Mouse (Mus musculus) lung, embryonic 16.5 days (tissue): ENCODE measurements around the gene Lmntd1. TPM values are rescaled to one million over a fixed set of nuclear protein-coding genes. Genes with fewer than 3 reads are reported as not detected.

ENCODE experiments used
- ATAC-seq: fragments of 200-750 bp; cut with Nextera tagmentation; 2 replicates; pipeline ENCODE4 v1.8.0; 2017; ENCODE audit warnings: low read depth, mild to moderate bottlenecking, moderate library complexity
- H3K27ac ChIP-seq: fragments of 300-500 bp; sonication (generic); 2 replicates; pipeline ENCODE4 v1.5.1; 2014; ENCODE audit warnings: mild to moderate bottlenecking, control low read depth, low read length
- H3K27me3 ChIP-seq: fragments of 300-500 bp; sonication (generic); 2 replicates; pipeline ENCODE4 v1.6.1; 2014; ENCODE audit warnings: low read depth, low read length, mixed read lengths; ENCODE audit not compliant: control insufficient read depth, insufficient read depth
- H3K36me3 ChIP-seq: fragments of 300-500 bp; sonication (generic); 2 replicates; pipeline ENCODE4 v1.6.1; 2014; ENCODE audit warnings: low read length; ENCODE audit not compliant: control insufficient read depth, insufficient read depth
- H3K4me1 ChIP-seq: fragments of 300-500 bp; sonication (generic); replicated peaks from 2 replicates; pipeline ENCODE4 v1.6.1; 2014; ENCODE audit warnings: low read length, mixed read lengths; ENCODE audit not compliant: control insufficient read depth, insufficient read depth
- H3K4me2 ChIP-seq: fragments of 300-500 bp; sonication (generic); 2 replicates; pipeline ENCODE4 v1.6.1; 2014; ENCODE audit warnings: low read depth, low read length, control low read depth
- H3K4me3 ChIP-seq: fragments of 300-500 bp; sonication (generic); 2 replicates; pipeline ENCODE4 v1.5.1; 2014; ENCODE audit warnings: mild to moderate bottlenecking, low read length, control low read depth
- H3K9ac ChIP-seq: fragments of 300-500 bp; sonication (generic); 2 replicates; pipeline ENCODE4 v1.6.1; 2014; ENCODE audit warnings: low read length, control low read depth
- H3K9me3 ChIP-seq: fragments of 300-500 bp; sonication (generic); 2 replicates; pipeline ENCODE4 v1.6.1; 2016; ENCODE audit warnings: low read length; ENCODE audit not compliant: control insufficient read depth
- WGBS: fragments of 180-500 bp; shearing (Covaris S2); extraction: QIAGEN DNeasy Blood & Tissue Kit; methylation state at CpG from one replicate; pipeline ENCODE4 v1.1.7; 2014; 5-methylcytosine and 5-hydroxymethylcytosine counted together
- polyA plus RNA-seq: library from polyadenylated mRNA; unstranded; fragments of >200 nt; fragmentation: Nextera tagmentation; extraction: Ambion mirVana; gene quantifications from 2 replicates; pipeline ENCODE4 v1.2.1, GENCODE M21; 2015

Lmntd1 gene
- polyA plus RNA-seq, 1 experiment from 2014 or later = 1.3 TPM

GRCm38 (mm10) chr6:145592531-145592998 lies 21.6 kb downstream of the Lmntd1 start:
- no peaks in the 10 kb centered on the region for H3K36me3 ChIP-seq
- no peak overlapping the region; the same call in 1 of the 2 replicates for H3K9ac ChIP-seq
- H3K4me1 ChIP-seq = peaks cover 33% of the 10 kb centered on the region
- H3K9me3 ChIP-seq = no peaks in the 10 kb centered on the region
- H3K4me2 ChIP-seq = no peak overlapping the region
- no peaks in the 10 kb centered on the region for H3K27me3 ChIP-seq
- H3K4me3 ChIP-seq = no peak overlapping the region
- H3K27ac ChIP-seq = peak overlapping the region; percentile 68
- WGBS = 43% methylated on average over 8 of the region's 8 CpGs
- peak; percentile 72 for ATAC-seq

GRCm38 (mm10) chr6:145592036-145592435 lies 22.1 kb downstream of the Lmntd1 start:
- Histone ChIP-seq H3K4me2 (no peak overlapping the region), H3K9ac (peak overlapping the region; percentile 23; the same call in 1 of the 2 replicates), H3K27me3 (no peaks in the 10 kb centered on the region), H3K27ac (peak overlapping the region; percentile 68), H3K4me1 (peaks cover 33% of the 10 kb centered on the region), H3K9me3 (no peaks in the 10 kb centered on the region), H3K36me3 (no peaks in the 10 kb centered on the region), H3K4me3 (no peak overlapping the region)
- ATAC-seq = no peak; the same call in 1 of the 2 replicates
- WGBS = 64% methylated on average over 6 of the region's 6 CpGs

GRCm38 (mm10) chr6:145591578-145591977 lies 22.5 kb downstream of the Lmntd1 start:
- Histone ChIP-seq H3K4me2 (no peak overlapping the region), H3K9me3 (no peaks in the 10 kb centered on the region), H3K36me3 (no peaks in the 10 kb centered on the region), H3K9ac (no peak overlapping the region), H3K4me1 (peaks cover 33% of the 10 kb centered on the region), H3K27me3 (no peaks in the 10 kb centered on the region), H3K27ac (no peak overlapping the region; the same call in 1 of the 2 replicates), H3K4me3 (no peak overlapping the region)
- 80% methylated on average over 1 of the region's 1 CpGs for WGBS
- ATAC-seq = no peak

GRCm38 (mm10) chr6:145590501-145591293 lies 23.4 kb downstream of the Lmntd1 start:
- Histone ChIP-seq H3K27me3 (no peaks in the 10 kb centered on the region), H3K4me2 (no peak overlapping the region), H3K9ac (no peak overlapping the region), H3K9me3 (no peaks in the 10 kb centered on the region), H3K27ac (no peak overlapping the region), H3K4me3 (no peak overlapping the region), H3K36me3 (no peaks in the 10 kb centered on the region), H3K4me1 (peaks cover 29% of the 10 kb centered on the region)
- ATAC-seq = no peak
- 55% methylated on average over 11 of the region's 11 CpGs for WGBS

- Histone ChIP-seq H3K4me3 (no peak overlapping the region), H3K4me1 (no peaks in the 10 kb centered on the region; the same call in 1 of the 2 replicates), H3K27ac (no peak overlapping the region), H3K9ac (no peak overlapping the region), H3K4me2 (no peak overlapping the region), H3K36me3 (no peaks in the 10 kb centered on the region), H3K27me3 (no peaks in the 10 kb centered on the region), H3K9me3 (no peaks in the 10 kb centered on the region)
- ATAC-seq = no peak
- 69% methylated on average over 21 of the region's 21 CpGs for WGBS
Measured at GRCm38 (mm10) chr6:145585052-145585973, 28.8 kb downstream of the Lmntd1 start.

GRCm38 (mm10) chr6:145581366-145582170 lies 32.6 kb downstream of the Lmntd1 start:
- H3K4me3 ChIP-seq = no peak overlapping the region
- no peaks in the 10 kb centered on the region for H3K27me3 ChIP-seq
- H3K4me2 ChIP-seq = no peak overlapping the region
- H3K4me1 ChIP-seq = peaks cover 16% of the 10 kb centered on the region
- H3K9ac ChIP-seq = no peak overlapping the region
- H3K36me3 ChIP-seq = no peaks in the 10 kb centered on the region
- no peak overlapping the region for H3K27ac ChIP-seq
- no peak for ATAC-seq
- 50% methylated on average over 10 of the region's 10 CpGs for WGBS
- no peaks in the 10 kb centered on the region for H3K9me3 ChIP-seq

- Histone ChIP-seq H3K4me2 (no peak overlapping the region), H3K9ac (no peak overlapping the region), H3K4me1 (peaks cover 16% of the 10 kb centered on the region), H3K36me3 (no peaks in the 10 kb centered on the region), H3K27ac (no peak overlapping the region), H3K4me3 (no peak overlapping the region), H3K9me3 (no peaks in the 10 kb centered on the region), H3K27me3 (no peaks in the 10 kb centered on the region)
- ATAC-seq = no peak
- WGBS = 77% methylated on average over 3 of the region's 3 CpGs
Measured at GRCm38 (mm10) chr6:145579761-145580160, 34.4 kb downstream of the Lmntd1 start.

GRCm38 (mm10) chr6:145578457-145579185 lies 35.5 kb downstream of the Lmntd1 start:
- peak; percentile 81 for ATAC-seq
- peak overlapping the region; percentile 38; the same call in 1 of the 2 replicates for H3K27ac ChIP-seq
- peak overlapping the region; percentile 29; the same call in 1 of the 2 replicates for H3K4me2 ChIP-seq

More at GRCm38 (mm10) chr6:145578457-145579185, 35.5 kb downstream of the Lmntd1 start:
- Histone ChIP-seq H3K9me3 (no peaks in the 10 kb centered on the region), H3K4me3 (no peak overlapping the region), H3K9ac (no peak overlapping the region), H3K27me3 (no peaks in the 10 kb centered on the region), H3K36me3 (no peaks in the 10 kb centered on the region), H3K4me1 (peaks cover 16% of the 10 kb centered on the region)
- WGBS = 15% methylated on average over 10 of the region's 10 CpGs
